Mouse (Mus musculus) G1E (cell line): ENCODE data around the gene Uba7.

ENCODE experiments used
- CTCF ChIP-seq: IDR thresholded peaks from 2 replicates; pipeline ENCODE4 v1.5.1; 2012; ENCODE audit warnings: low read depth, low read length, inconsistent platforms, mixed read lengths
- GATA1 ChIP-seq: IDR thresholded peaks from 2 replicates; pipeline ENCODE4 v1.6.1; 2012; ENCODE audit warnings: borderline replicate concordance, low read length, inconsistent platforms, mixed read lengths
- GATA2 ChIP-seq: IDR thresholded peaks from 2 replicates; pipeline ENCODE4 v1.6.1; 2012; ENCODE audit warnings: low read depth, low read length, inconsistent platforms, borderline replicate concordance
- POLR2AphosphoS5 ChIP-seq: IDR thresholded peaks from 2 replicates; pipeline ENCODE4 v1.6.1; 2012; ENCODE audit warnings: low read depth, low read length, inconsistent platforms; ENCODE audit not compliant: insufficient replicate concordance
- TAL1 ChIP-seq: conservative IDR thresholded peaks from 2 replicates; pipeline ENCODE4 v1.6.1; 2012; ENCODE audit warnings: low read depth, low read length, inconsistent platforms, mixed read lengths

DNA sequence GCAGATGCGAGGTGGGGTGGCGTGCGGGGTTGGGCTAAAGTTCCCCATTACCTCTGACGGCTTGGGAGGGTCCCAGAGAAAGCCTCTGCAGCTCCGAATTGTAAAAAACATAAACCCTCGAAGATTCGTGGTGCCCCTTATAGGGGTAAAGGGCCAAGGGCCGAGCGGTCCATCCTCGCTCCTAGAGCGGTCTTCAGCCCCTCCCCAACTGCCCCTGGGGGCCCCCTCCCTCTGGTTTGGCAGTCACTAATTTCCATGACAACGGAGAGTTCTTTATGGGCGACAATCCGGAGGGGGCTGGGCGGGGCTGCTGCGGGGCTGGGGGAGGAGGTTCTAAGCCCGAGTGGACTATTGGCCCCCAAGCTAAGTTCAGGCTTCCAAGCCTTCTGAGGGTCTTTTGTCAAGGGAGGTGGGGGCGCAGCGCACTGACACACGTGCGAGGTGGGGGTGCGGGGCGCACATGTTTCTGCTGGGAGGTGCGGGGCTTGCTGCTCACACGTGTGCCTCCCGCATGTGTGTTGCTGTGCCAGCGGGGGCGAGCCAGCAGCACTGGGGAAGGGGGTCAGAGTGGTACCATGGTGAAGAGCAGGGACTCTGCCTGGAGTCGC, 39.0 kb upstream of the Uba7 start:
- TF ChIP-seq CTCF, result no peak
- TF ChIP-seq TAL1, result no peak
- no peak for TF ChIP-seq POLR2AphosphoS5
- no peak for TF ChIP-seq GATA1
- no peak for TF ChIP-seq GATA2
